Mouse (Mus musculus) brain, adult 2 months (tissue): ENCODE results near the gene Vmn1r56.
"Not testable (repeated sequence)": the region's sequence is repeated elsewhere in the genome, so short reads cannot be mapped to it uniquely, and the experiment has no call there.

Source experiments
- DNase-seq: peaks from one replicate; pipeline ENCODE4 v3.0.0; 2011; ENCODE audit warnings: low read depth, low spot score

Gene Vmn1r56

DNA sequence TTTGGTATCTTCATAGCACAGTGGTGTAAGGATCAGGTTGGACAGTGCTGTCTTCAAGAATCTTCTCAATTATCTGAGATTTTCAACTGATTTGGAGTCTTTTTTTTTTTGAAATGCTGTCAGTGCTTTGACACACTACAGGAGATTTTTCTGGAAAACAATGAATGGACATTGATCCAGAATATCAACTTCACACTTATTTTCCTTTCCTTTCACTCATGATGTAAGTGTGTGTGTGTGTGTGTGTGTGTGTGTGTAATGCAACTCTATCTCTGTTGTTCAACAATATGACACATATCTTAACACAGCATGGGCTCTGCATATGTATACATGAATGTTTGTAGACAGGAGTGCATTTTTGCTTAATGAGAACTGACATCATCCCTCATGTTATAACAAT, at the start of gene Vmn1r56:
Gene Vmn1r56 (minus strand): TSS at position 101 of the 400 bp plus-strand sequence.
- not testable (repeated sequence) for DNase-seq

DNA sequence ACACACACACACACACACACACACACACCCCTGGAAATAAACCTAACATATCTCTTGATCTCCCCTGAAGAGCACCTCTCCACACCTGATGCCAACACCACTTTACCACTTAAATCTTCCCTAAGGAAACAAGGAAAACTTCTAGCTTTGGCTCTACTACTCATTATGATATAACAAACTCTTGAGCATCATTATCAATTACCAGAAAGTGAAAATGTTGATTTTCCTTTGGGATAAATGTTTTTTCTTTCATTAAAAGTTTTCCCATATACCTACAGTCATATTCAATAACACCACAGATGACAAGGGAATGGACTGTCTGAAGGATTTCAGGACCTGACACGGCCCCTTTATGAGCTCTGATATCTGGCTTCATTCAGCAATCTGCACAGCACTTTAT, 21.6 kb upstream of the Vmn1r56 start, which contains the start of gene Vmn1r57:
Gene Vmn1r57 (plus strand): TSS at position 301 of the 400 bp plus-strand sequence.
- DNase-seq = not testable (repeated sequence)

DNA sequence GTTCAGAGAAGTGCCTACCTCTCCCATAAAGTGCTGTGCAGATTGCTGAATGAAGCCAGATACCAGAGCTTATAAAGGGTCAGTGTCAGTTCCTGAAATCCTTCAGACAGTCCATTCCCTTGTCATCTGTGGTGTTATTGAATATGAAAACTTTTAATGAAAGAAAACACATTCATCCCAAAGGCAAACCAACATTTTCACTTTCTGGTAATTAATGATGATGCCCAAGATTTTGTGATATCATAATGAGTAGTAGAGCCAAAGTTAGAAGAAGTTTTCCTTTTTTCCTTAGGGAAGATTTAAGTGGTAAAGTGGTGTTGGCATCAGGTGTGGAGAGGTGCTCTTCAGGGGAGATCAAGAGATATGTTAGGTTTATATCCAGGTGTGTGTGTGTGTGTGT, 47.0 kb downstream of the Vmn1r56 start, which contains the start of gene Vmn1r55:
Gene Vmn1r55 (minus strand): TSS at position 101 of the 400 bp plus-strand sequence.
- DNase-seq = not testable (repeated sequence)
